Mouse (Mus musculus) bone marrow, adult 2 months (tissue): ENCODE data around the gene Sox6.

Experiments used
- CTCF ChIP-seq: fragments of 200-500 bp; IDR thresholded peaks from 2 replicates; pipeline ENCODE4 v1.5.1; 2011; ENCODE audit warnings: low read length, control low read depth; ENCODE audit not compliant: control insufficient read depth, insufficient read depth
- POLR2A ChIP-seq: fragments of 200-500 bp; IDR thresholded peaks from 2 replicates; pipeline ENCODE4 v1.6.1; 2011; ENCODE audit warnings: low read depth, mild to moderate bottlenecking, control low read depth, low read length, borderline replicate concordance; ENCODE audit not compliant: control insufficient read depth

GRCm38 (mm10) chr7:115891482-115891881 is 147.1 kb downstream of the Sox6 start:
- no peak for TF ChIP-seq POLR2A
- no peak for TF ChIP-seq CTCF
